Mouse (Mus musculus) erythroblast, embryonic 14.5 days (primary cell): ENCODE results near the gene Pomt1.

Experiments
- GATA1 ChIP-seq: IDR thresholded peaks from 2 replicates; pipeline ENCODE4 v1.6.1; 2012; ENCODE audit warnings: low read length, inconsistent platforms, mixed read lengths
- TAL1 ChIP-seq: IDR thresholded peaks from 3 replicates; pipeline ENCODE4 v1.6.1; 2012; ENCODE audit warnings: low read length, inconsistent platforms, mixed read lengths

GRCm38 (mm10) chr2:32187019-32187551 is 49.3 kb upstream of the Pomt1 start:
- TF ChIP-seq GATA1 = no peak
- no peak for TF ChIP-seq TAL1
